Mouse (Mus musculus) kidney, adult 2 months (tissue): Measurements from ENCODE around the gene Tns2.

ENCODE experiments used
- CTCF ChIP-seq: fragments of 200-500 bp; conservative IDR thresholded peaks from 2 replicates; pipeline ENCODE4 v1.5.1; 2011; ENCODE audit warnings: low read depth, mild to moderate bottlenecking, control low read depth, low read length, moderate library complexity, mixed read lengths; ENCODE audit not compliant: insufficient read depth, insufficient read length
- POLR2A ChIP-seq: fragments of 200-500 bp; IDR thresholded peaks from one replicate; pipeline ENCODE4 v1.6.1; 2011; ENCODE audit warnings: low read depth, low read length, control low read depth

DNA sequence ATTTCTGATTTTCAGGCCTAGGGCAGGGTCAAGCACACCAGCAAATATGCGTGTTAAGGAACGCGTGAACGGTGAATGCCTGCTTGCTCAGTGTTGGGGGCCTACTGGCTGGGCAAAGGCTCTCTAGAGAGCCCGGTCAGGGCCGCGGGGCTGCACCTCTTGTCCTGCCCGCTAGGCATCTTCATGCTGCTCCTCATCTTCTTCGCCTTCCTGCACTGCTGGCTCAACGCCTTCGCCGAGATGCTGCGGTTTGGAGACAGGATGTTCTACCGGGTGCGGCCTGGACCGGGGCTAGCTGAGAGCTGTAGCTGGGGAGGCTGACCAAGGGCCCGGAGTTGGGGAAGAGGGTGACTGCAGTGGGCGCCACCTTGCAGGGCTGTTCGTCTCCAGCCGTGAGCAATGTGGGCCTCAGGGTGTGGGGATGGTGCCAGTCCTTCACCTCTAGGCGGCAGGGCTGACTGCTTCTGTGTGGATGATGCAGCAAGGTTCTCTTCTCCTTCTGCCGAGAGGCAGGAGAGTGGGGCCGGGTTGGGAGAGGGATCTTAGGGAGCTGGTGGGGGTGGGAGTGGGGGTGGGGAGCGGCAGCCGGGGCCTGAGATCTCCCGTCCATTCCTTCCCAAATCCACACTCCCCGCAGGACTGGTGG, 60.3 kb downstream of the Tns2 start:
- no peak for TF ChIP-seq CTCF
- no peak for TF ChIP-seq POLR2A
